ENCODE assay signal across 16 mouse cellular contexts in genomic region chr5:30551022-30551638, GRCm38 (mm10). TPM values are rescaled to one million over a fixed set of nuclear protein-coding genes. Genes with fewer than 3 reads are reported as not detected.
"Had no signal": no experiment of that assay in that cellular context is flagged by ENCODE, and none has a peak within 500 bp of the region (broad histone marks: within the 10 kb centered on the region; RNA-seq: fewer than 3 reads in every experiment).

No protein-coding gene starts in this region.

- ATAC-seq: midbrain, embryonic 15.5 days had no signal

- H3K9me3 ChIP-seq: limb, embryonic 15.5 days; megakaryocyte, embryonic 14.5 days; midbrain, embryonic 15.5 days; neural tube, embryonic 12.5 days had no signal

- H3K9ac ChIP-seq: limb, embryonic 15.5 days; liver, embryonic 14.5 days; lung, embryonic 14.5 days; midbrain, embryonic 15.5 days; neural tube, embryonic 12.5 days had no signal

- H3K27me3 ChIP-seq: limb, embryonic 15.5 days; midbrain, embryonic 15.5 days; neural tube, embryonic 12.5 days had no signal

- H3K4me2 ChIP-seq: limb, embryonic 15.5 days; lung, embryonic 14.5 days; midbrain, embryonic 11.5 days; midbrain, embryonic 15.5 days; neural tube, embryonic 12.5 days had no signal

- DNase-seq: thymus, postnatal 4 days had no signal

- H3K4me3 ChIP-seq: limb, embryonic 15.5 days; megakaryocyte, embryonic 14.5 days; midbrain, embryonic 15.5 days; neural tube, embryonic 12.5 days had no signal

- H3K27ac ChIP-seq: limb, embryonic 15.5 days; liver, embryonic 14.5 days; macrophage; midbrain, embryonic 15.5 days; neural tube, embryonic 12.5 days; stomach, postnatal 0 days had no signal

- H3K36me3 ChIP-seq: limb, embryonic 15.5 days; midbrain, embryonic 15.5 days; neural tube, embryonic 12.5 days had no signal

- H3K4me1 ChIP-seq: megakaryocyte, embryonic 14.5 days; midbrain, embryonic 15.5 days; neural tube, embryonic 12.5 days had no signal

RNA-seq across cellular contexts. Expression of gene Cib4, which starts 5.5 kb away (rescaled TPM):
- total RNA-seq: layer of hippocampus, postnatal 25 days; left cerebral cortex, adult 8-10 months; left cerebral cortex, postnatal 25 days; neutrophil, adult 5-6 weeks had no signal
- polyA plus RNA-seq: kidney, embryonic 14.5 days; limb, embryonic 11.5 days; limb, embryonic 15.5 days; liver, embryonic 14.5 days; lung, embryonic 14.5 days; macrophage; midbrain, embryonic 11.5 days; midbrain, embryonic 15.5 days; neural tube, embryonic 12.5 days had no signal

RNA-seq across cellular contexts. Expression of gene Kcnk3, which starts 36.8 kb away (rescaled TPM):
- total RNA-seq: neutrophil, adult 5-6 weeks had no signal
- polyA plus RNA-seq: macrophage had no signal
